ENCODE assay signal across 9 mouse cellular contexts in the genomic region with DNA sequence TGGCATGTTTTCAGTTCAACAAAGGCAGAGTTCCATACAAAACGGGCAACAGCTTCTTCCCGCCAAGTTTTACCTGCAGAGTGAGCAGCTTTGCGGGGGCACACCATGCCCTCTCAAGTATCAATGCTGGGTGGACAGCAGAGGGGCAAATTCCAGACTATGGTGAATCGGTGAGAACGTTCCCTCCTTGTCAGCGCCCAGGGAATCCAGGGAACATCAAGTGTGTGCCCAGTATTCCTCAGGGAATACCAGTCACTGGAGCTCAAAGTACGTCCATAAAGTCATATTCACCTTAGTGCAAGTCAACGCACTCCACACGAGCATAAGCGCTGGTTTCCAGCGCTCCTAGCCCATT. TPM values are rescaled to one million over a fixed set of nuclear protein-coding genes. Genes with fewer than 3 reads are reported as not detected.
A peak's percentile ranks its signal among the peaks of the same experiment; 100 is the strongest.
DNase-seq lines count a peak whose midpoint lies in the region; ATAC-seq and TF ChIP-seq lines count a peak whose summit lies in the region.
"Had no signal": no experiment of that assay in that cellular context is flagged by ENCODE, and none has a peak within 500 bp of the region (broad histone marks: within the 10 kb centered on the region; RNA-seq: fewer than 3 reads in every experiment).

No protein-coding gene starts in this region.

- WGBS in heart, embryonic 12.5 days = 52% methylated on average over 11 of the region's 11 CpGs
- 54% methylated on average over 11 of the region's 11 CpGs for WGBS in hindbrain, embryonic 12.5 days
- WGBS in midbrain, embryonic 11.5 days = 55% methylated on average over 11 of the region's 11 CpGs

- ATAC-seq in heart, embryonic 12.5 days (ENCODE audit: insufficient number of reproducible peaks, low FRiP score) = no peak
- ATAC-seq in hindbrain, embryonic 12.5 days (ENCODE audit: low FRiP score) = no peak
- ATAC-seq in midbrain, embryonic 11.5 days (ENCODE audit: low FRiP score) = no peak

- TF ChIP-seq POLR2A in cortical plate, adult 2 months (IDR thresholded peaks at IDR 0.05; ENCODE audit: extremely low read depth, insufficient read depth, low read length) = no peak

- H3K27ac ChIP-seq in heart, embryonic 12.5 days (ENCODE audit: poor library complexity, severe bottlenecking) = no peak overlapping the region
- H3K27ac ChIP-seq in cortical plate, adult 2 months (ENCODE audit: insufficient read depth, low read length) = no peak overlapping the region
- no peak overlapping the region for H3K27ac ChIP-seq in hindbrain, embryonic 12.5 days
- H3K27ac ChIP-seq in midbrain, embryonic 11.5 days (ENCODE audit: low read depth, low read length) = no peak overlapping the region

- H3K4me3 ChIP-seq in heart, embryonic 12.5 days = peak overlapping the region; percentile 83; the same call in 1 of the 2 replicates
- peak overlapping the region; percentile 88 for H3K4me3 ChIP-seq in cortical plate, adult 2 months (ENCODE audit: insufficient read depth, low read length)
- H3K4me3 ChIP-seq in hindbrain, embryonic 12.5 days = peak overlapping the region; percentile 72
- H3K4me3 ChIP-seq in midbrain, embryonic 11.5 days (ENCODE audit: low read depth, low read length) = no peak overlapping the region

- H3K36me3 ChIP-seq in heart, embryonic 12.5 days = no peaks in the 10 kb centered on the region; the same call in 1 of the 2 replicates
- no peaks in the 10 kb centered on the region; the same call in 1 of the 2 replicates for H3K36me3 ChIP-seq in hindbrain, embryonic 12.5 days
- H3K36me3 ChIP-seq in midbrain, embryonic 11.5 days (ENCODE audit: control insufficient read depth, insufficient read depth, low read length) = no peaks in the 10 kb centered on the region

- peaks cover 8% of the 10 kb centered on the region for H3K4me1 ChIP-seq in heart, embryonic 12.5 days (replicated peaks)
- H3K4me1 ChIP-seq in cortical plate, adult 2 months (ENCODE audit: control insufficient read depth, insufficient read depth, low read length) = peaks cover 5% of the 10 kb centered on the region; the same call in 1 of the 2 replicates
- H3K4me1 ChIP-seq in hindbrain, embryonic 12.5 days = peaks cover 21% of the 10 kb centered on the region; the same call in 1 of the 2 replicates
- peaks cover 10% of the 10 kb centered on the region; the same call in 1 of the 2 replicates for H3K4me1 ChIP-seq in midbrain, embryonic 11.5 days (ENCODE audit: control insufficient read depth, insufficient read depth, low read length)

- no peaks in the 10 kb centered on the region for H3K9me3 ChIP-seq in heart, embryonic 12.5 days (replicated peaks)
- H3K9me3 ChIP-seq in hindbrain, embryonic 12.5 days (replicated peaks) = no peaks in the 10 kb centered on the region
- H3K9me3 ChIP-seq in midbrain, embryonic 11.5 days (ENCODE audit: control insufficient read depth, low read length) = no peaks in the 10 kb centered on the region

- H3K9ac ChIP-seq in heart, embryonic 12.5 days = no peak overlapping the region
- H3K9ac ChIP-seq in hindbrain, embryonic 12.5 days = peak overlapping the region; percentile 83; the same call in 1 of the 2 replicates
- no peak overlapping the region for H3K9ac ChIP-seq in midbrain, embryonic 11.5 days (ENCODE audit: low read length)

- DNase-seq in heart, postnatal 14 days = no peak
- DNase-seq in midbrain, embryonic 11.5 days (ENCODE audit: low spot score, missing footprints) = no peak
- DNase-seq in spleen, postnatal 10 days (ENCODE audit: low spot score in 2 of 2) = no peak
- no peak for DNase-seq in left cerebral cortex, adult 11 months (ENCODE audit: low spot score)
- DNase-seq in layer of hippocampus, adult 8-10 months (ENCODE audit: low spot score in 2 of 2) = no peak

- H3K27me3 ChIP-seq in heart, embryonic 12.5 days (replicated peaks) = peaks cover 40% of the 10 kb centered on the region
- H3K27me3 ChIP-seq in hindbrain, embryonic 12.5 days = no peaks in the 10 kb centered on the region
- H3K27me3 ChIP-seq in midbrain, embryonic 11.5 days (ENCODE audit: control insufficient read depth, insufficient read depth, low read length) = peaks cover 7% of the 10 kb centered on the region; the same call in 1 of the 2 replicates
- H3K27me3 ChIP-seq: CH12.LX had no signal

- intact Hi-C loops in heart, postnatal 14 days (cut with DNase I) = no loop called here

- peak overlapping the region; percentile 97; the same call in 1 of the 2 replicates for H3K4me2 ChIP-seq in heart, embryonic 12.5 days
- peak overlapping the region; percentile 95 for H3K4me2 ChIP-seq in hindbrain, embryonic 12.5 days (replicated peaks)
- H3K4me2 ChIP-seq in midbrain, embryonic 11.5 days = peak overlapping the region; percentile 81

- no peak for TF ChIP-seq CTCF in cortical plate, adult 2 months (IDR thresholded peaks at IDR 0.05; ENCODE audit: extremely low read depth, insufficient read depth, low read length)

RNA-seq across cellular contexts. Expression of a gene that starts 1.2 kb away (rescaled TPM):
- polyA plus RNA-seq in heart, embryonic 12.5 days (2016; fragmentation: Nextera tagmentation; extraction: Ambion mirVana) = 12.0 and 12.4 TPM in 2 replicates
- 10 to 100 TPM in 1 of 2 experiments, 1 to 10 TPM in 1; 8.1 to 11.2 TPM for total RNA-seq in heart, postnatal 14 days (2021)
- 21.5 and 22.9 TPM in 2 replicates for polyA plus RNA-seq in cortical plate, adult 2 months (2012; rRNA removed)
- 34.3 and 35.1 TPM in 2 replicates for polyA plus RNA-seq in hindbrain, embryonic 12.5 days (2016; fragmentation: Nextera tagmentation; extraction: Ambion mirVana)
- 16.6 and 19.4 TPM in 2 replicates for polyA plus RNA-seq in midbrain, embryonic 11.5 days (2014; fragmentation: Nextera tagmentation; extraction: Ambion mirVana)
- total RNA-seq in layer of hippocampus, adult 8-10 months (2022) = 10 to 100 TPM; 39.0 to 50.9 (median 43.6) TPM

RNA-seq across cellular contexts. Expression of a gene that starts 47.8 kb away (rescaled TPM):
- 0.24 and 0.28 TPM in 2 replicates for polyA plus RNA-seq in heart, embryonic 12.5 days (2016; fragmentation: Nextera tagmentation; extraction: Ambion mirVana)
- total RNA-seq in heart, postnatal 14 days (2021) = 1 to 10 TPM; 3.5 to 4.6 TPM
- polyA plus RNA-seq in cortical plate, adult 2 months (2012; rRNA removed) = 0.04 and 0.15 TPM in 2 replicates
- polyA plus RNA-seq in hindbrain, embryonic 12.5 days (2016; fragmentation: Nextera tagmentation; extraction: Ambion mirVana) = 0.27 and 0.47 TPM in 2 replicates
- 0.37 and 0.40 TPM in 2 replicates for polyA plus RNA-seq in midbrain, embryonic 11.5 days (2014; fragmentation: Nextera tagmentation; extraction: Ambion mirVana)
- total RNA-seq in layer of hippocampus, adult 8-10 months (2022) = 1 to 10 TPM in 1 of 4 experiments, under 1 TPM in 3; 0.47 to 1.5 (median 0.83) TPM
